Mouse (Mus musculus) brain, embryonic 14.5 days (tissue): Measurements from ENCODE around the gene Nkain4.

Experiments
- CTCF ChIP-seq: fragments of 200-500 bp; IDR thresholded peaks from 2 replicates; pipeline ENCODE4 v1.5.1; 2012; ENCODE audit warnings: inconsistent platforms, mild to moderate bottlenecking, moderate library complexity, borderline replicate concordance; ENCODE audit not compliant: insufficient read depth, insufficient read length; ENCODE audit errors: extremely low read depth
- POLR2A ChIP-seq: fragments of 200-500 bp; IDR thresholded peaks from 2 replicates; pipeline ENCODE4 v1.6.1; 2012; ENCODE audit warnings: mild to moderate bottlenecking, inconsistent platforms, borderline replicate concordance; ENCODE audit not compliant: poor library complexity, insufficient read depth, insufficient read length, severe bottlenecking; ENCODE audit errors: extremely low read depth

DNA sequence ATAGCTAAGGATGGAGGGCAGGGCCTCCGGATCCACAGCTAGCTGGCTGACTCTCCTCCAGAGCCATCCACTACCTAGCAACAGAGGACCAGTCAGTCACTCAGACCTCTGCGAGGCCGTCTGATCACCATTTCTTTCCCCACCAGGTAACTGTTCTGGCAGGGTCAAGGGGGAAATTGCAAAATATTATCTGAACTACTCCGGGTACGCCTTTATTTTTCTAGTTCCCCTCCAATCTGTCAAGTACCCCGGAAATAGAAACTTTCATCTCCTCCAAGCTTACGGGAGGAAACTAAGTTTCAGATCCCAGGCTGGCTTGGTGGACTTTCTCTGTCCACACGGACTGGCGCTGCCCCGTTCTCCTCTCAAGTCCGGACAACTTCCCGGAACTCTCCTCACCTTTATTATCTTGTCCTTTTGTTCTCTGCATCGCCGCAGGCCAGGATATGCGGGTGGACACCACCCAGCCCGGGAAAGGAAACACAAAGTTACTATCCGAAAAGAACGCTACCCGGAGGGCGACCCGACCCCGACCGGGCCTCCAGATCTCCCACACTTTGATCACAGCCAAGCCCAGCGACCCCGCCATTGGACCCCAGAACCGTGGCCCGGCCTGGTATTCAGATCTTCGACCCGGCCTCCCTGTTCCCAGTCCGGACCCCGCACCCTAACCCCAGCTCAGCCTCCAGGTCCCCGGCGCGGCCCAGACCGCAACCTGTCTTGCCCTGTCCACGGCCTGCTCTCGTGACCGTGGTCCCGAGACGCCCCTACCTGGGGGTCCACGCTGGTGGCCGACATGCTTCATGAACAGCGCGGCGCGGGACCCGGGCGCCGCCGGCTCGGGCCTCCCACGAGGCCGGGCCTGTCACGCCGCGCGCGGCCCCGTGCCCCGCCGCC lies 34.3 kb downstream of the Nkain4 start:
- no peak for TF ChIP-seq POLR2A
- TF ChIP-seq CTCF = no peak
